Mouse (Mus musculus): ENCODE measurements at regions not wholly inside any gene's neighbourhood (a gene's known extent, or its start where the extent isn't known, plus 50 kb on each side); places are given as distances from the start of the nearest gene placed in this dataset.

DNA sequence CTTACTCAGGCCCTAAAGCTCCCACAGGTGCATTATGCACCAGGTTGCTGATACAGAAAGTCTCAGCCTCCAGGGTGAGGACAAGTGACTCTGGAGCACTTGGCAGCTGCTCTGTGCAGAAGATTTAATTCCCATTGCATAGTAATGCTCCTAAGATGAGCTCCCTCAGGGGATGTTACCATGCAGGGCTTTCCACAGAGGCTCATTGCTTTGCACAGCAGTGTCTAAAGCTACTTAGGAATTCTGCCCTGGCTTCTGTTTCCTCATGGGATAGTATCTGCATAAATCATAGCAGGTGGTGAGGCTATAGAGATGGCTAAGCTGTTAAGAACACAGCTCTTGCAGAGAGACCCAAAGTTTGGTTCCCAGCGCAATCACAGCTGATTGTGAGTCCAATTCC is 594.0 kb upstream of the Ddx18 start:
- no peak overlapping the region for H3K4me3 ChIP-seq (ENCODE audit: low read depth, low read length)
- TF ChIP-seq CTCF (IDR thresholded peaks at IDR 0.05), result no peak
- TF ChIP-seq EP300 (IDR thresholded peaks at IDR 0.05), result no peak
- WGBS, result 77% methylated on average over 1 of the region's 1 CpGs
- H3K9ac ChIP-seq (replicated peaks; ENCODE audit: low read depth), result no peak overlapping the region
- no peaks in the 10 kb centered on the region for H3K4me1 ChIP-seq (ENCODE audit: insufficient read depth, low read depth, low read length)
- H3K27ac ChIP-seq (ENCODE audit: low read length), result no peak overlapping the region
- no peaks in the 10 kb centered on the region for H3K36me3 ChIP-seq (ENCODE audit: insufficient read depth, low read length)
- DNase-seq (ENCODE audit: low spot score) (no peak), ATAC-seq (no peak)
- no peak overlapping the region for H3K4me2 ChIP-seq (replicated peaks; ENCODE audit: low read depth, low read length)
- no peaks in the 10 kb centered on the region for H3K9me3 ChIP-seq (ENCODE audit: low read length)
- no peaks in the 10 kb centered on the region for H3K27me3 ChIP-seq (replicated peaks; ENCODE audit: insufficient read depth, low read length)

DNA sequence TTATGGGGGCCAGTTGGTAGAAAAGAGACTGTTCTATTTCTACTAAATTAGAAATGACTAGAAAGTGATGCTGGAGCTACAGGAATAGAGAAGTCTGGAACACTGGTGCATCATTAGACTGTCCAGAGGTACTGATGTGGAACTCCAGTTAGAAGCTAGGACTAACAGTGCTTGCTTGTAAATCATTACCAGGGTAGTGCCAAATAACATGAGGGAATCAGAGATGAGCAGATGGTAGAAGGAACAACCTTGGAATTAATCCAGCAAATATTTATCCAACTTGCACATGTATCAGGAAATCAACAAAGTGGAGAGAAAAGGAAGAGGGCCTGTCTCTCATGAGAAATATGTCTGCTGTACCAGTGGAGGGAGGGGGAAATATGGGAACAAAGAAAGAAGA is 573.6 kb upstream of the Ddx18 start:
- Histone ChIP-seq H3K9me3 (ENCODE audit: low read length) (no peaks in the 10 kb centered on the region), H3K27ac (ENCODE audit: low read length) (no peak overlapping the region), H3K36me3 (ENCODE audit: insufficient read depth, low read length) (no peaks in the 10 kb centered on the region), H3K9ac (replicated peaks; ENCODE audit: low read depth) (no peak overlapping the region), H3K27me3 (replicated peaks; ENCODE audit: insufficient read depth, low read length) (no peaks in the 10 kb centered on the region), H3K4me1 (ENCODE audit: insufficient read depth, low read depth, low read length) (no peaks in the 10 kb centered on the region), H3K4me2 (replicated peaks; ENCODE audit: low read depth, low read length) (no peak overlapping the region), H3K4me3 (ENCODE audit: low read depth, low read length) (no peak overlapping the region)
- ATAC-seq, result no peak
- no peak for DNase-seq (ENCODE audit: low spot score)
- TF ChIP-seq EP300 (IDR thresholded peaks at IDR 0.05) (no peak), CTCF (IDR thresholded peaks at IDR 0.05) (no peak)

DNA sequence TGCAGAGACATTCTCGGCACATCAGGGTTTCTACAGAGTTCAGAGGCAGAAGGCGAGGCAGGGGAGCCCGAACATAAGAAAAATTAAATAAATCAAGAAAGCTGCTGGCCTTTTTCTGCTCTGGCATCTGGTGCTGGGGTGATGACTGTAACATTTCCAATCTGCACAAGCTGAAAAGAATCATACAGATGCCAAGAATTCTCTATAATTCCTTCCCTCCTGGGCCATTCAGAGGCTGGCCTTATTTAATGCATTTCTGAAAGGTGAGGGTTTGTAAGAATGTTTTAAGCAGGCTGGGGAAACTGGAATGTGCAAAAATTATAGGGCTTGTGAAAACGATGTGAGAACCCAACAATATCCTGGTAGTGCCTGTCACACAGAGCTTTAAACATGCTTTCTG is 556.2 kb upstream of the Ddx18 start:
- ATAC-seq, result no peak
- H3K27ac ChIP-seq (ENCODE audit: low read length), result no peak overlapping the region
- no peak for TF ChIP-seq CTCF (IDR thresholded peaks at IDR 0.05)
- TF ChIP-seq EP300 (IDR thresholded peaks at IDR 0.05), result no peak
- H3K4me2 ChIP-seq (replicated peaks; ENCODE audit: low read depth, low read length), result no peak overlapping the region
- H3K27me3 ChIP-seq (replicated peaks; ENCODE audit: insufficient read depth, low read length), result no peaks in the 10 kb centered on the region
- H3K4me1 ChIP-seq (ENCODE audit: insufficient read depth, low read depth, low read length), result no peaks in the 10 kb centered on the region
- H3K9me3 ChIP-seq (ENCODE audit: low read length), result no peaks in the 10 kb centered on the region
- no peaks in the 10 kb centered on the region for H3K36me3 ChIP-seq (ENCODE audit: insufficient read depth, low read length)
- 74% methylated on average over 4 of the region's 4 CpGs for WGBS
- DNase-seq (ENCODE audit: low spot score), result no peak
- H3K9ac ChIP-seq (replicated peaks; ENCODE audit: low read depth), result no peak overlapping the region
- H3K4me3 ChIP-seq (ENCODE audit: low read depth, low read length), result no peak overlapping the region

DNA sequence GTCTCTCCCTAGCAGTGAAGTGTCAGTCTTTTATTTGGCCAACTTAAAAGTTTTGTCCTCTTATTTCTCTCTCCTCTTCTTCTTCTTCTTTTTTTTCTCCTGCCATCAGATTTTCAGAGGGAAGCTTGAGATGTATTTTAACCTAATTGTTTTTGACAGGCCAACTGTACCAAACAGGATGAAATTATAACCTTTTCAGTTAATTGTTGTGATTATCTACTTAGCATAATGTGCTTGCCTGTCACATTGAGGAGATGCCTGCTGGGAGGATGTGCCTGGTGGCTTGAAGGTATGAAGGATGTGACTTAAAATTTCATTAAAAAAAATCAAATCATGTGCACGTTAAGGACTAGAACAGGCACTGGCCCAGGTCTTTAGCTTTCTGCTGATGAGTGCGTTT is 527.9 kb upstream of the Ddx18 start:
- ATAC-seq (no peak), DNase-seq (ENCODE audit: low spot score) (no peak)
- Histone ChIP-seq H3K4me2 (replicated peaks; ENCODE audit: low read depth, low read length) (no peak overlapping the region), H3K4me1 (ENCODE audit: insufficient read depth, low read depth, low read length) (no peaks in the 10 kb centered on the region), H3K36me3 (ENCODE audit: insufficient read depth, low read length) (no peaks in the 10 kb centered on the region), H3K27me3 (replicated peaks; ENCODE audit: insufficient read depth, low read length) (no peaks in the 10 kb centered on the region), H3K27ac (ENCODE audit: low read length) (no peak overlapping the region), H3K4me3 (ENCODE audit: low read depth, low read length) (no peak overlapping the region), H3K9ac (replicated peaks; ENCODE audit: low read depth) (no peak overlapping the region), H3K9me3 (ENCODE audit: low read length) (no peaks in the 10 kb centered on the region)
- WGBS, result 76% methylated on average over 2 of the region's 2 CpGs
- TF ChIP-seq EP300 (IDR thresholded peaks at IDR 0.05) (no peak), CTCF (IDR thresholded peaks at IDR 0.05) (no peak)

DNA sequence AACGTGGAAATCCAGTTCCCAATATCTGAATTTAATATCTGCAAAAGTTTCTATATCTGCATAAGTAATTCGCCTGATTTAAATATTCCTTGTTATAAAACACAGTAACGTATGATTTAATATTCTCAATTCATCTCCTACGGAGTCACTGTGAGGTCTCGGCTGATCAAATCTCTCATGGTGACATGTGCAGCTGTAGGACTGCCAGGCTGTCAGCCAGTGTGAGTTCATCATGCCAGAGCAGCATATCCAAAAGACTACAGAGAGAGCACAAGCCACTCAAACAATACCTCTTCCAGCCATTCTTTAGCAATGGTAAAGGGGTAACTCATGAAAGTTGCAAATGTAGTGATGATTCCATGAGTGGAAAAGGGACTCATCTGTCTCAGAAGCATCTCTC is 514.7 kb upstream of the Ddx18 start:
- ATAC-seq (no peak), DNase-seq (ENCODE audit: low spot score) (no peak)
- Histone ChIP-seq H3K4me1 (ENCODE audit: insufficient read depth, low read depth, low read length) (no peaks in the 10 kb centered on the region), H3K9ac (replicated peaks; ENCODE audit: low read depth) (no peak overlapping the region), H3K36me3 (ENCODE audit: insufficient read depth, low read length) (no peaks in the 10 kb centered on the region), H3K9me3 (ENCODE audit: low read length) (no peaks in the 10 kb centered on the region), H3K27me3 (replicated peaks; ENCODE audit: insufficient read depth, low read length) (no peaks in the 10 kb centered on the region), H3K4me2 (replicated peaks; ENCODE audit: low read depth, low read length) (no peak overlapping the region), H3K27ac (ENCODE audit: low read length) (no peak overlapping the region), H3K4me3 (ENCODE audit: low read depth, low read length) (no peak overlapping the region)
- 77% methylated on average over 5 of the region's 5 CpGs for WGBS
- TF ChIP-seq CTCF (IDR thresholded peaks at IDR 0.05) (no peak), EP300 (IDR thresholded peaks at IDR 0.05) (no peak)

DNA sequence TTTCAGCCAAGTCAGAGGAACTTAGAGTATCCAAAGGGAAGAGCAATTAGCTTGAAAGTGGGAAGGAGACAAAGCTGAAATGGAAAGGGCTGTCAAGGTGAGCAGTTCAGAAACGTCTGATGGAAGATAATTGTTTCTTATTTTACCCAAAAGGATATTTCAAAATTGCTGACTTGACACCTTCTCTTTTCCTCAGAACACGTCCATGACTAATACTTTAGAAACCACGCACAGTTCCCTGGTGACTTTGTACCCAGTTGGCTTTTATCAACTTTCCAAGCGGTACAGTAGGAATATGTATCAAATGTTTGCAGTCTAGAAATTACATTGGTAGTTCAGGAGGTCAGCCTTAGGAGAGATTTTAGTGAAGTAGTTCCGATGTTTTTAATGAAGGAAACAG is 508.3 kb upstream of the Ddx18 start:
- Histone ChIP-seq H3K4me2 (replicated peaks; ENCODE audit: low read depth, low read length) (no peak overlapping the region), H3K27ac (ENCODE audit: low read length) (no peak overlapping the region), H3K4me3 (ENCODE audit: low read depth, low read length) (no peak overlapping the region), H3K9ac (replicated peaks; ENCODE audit: low read depth) (no peak overlapping the region), H3K9me3 (ENCODE audit: low read length) (no peaks in the 10 kb centered on the region), H3K4me1 (ENCODE audit: insufficient read depth, low read depth, low read length) (no peaks in the 10 kb centered on the region), H3K27me3 (replicated peaks; ENCODE audit: insufficient read depth, low read length) (no peaks in the 10 kb centered on the region), H3K36me3 (ENCODE audit: insufficient read depth, low read length) (no peaks in the 10 kb centered on the region)
- TF ChIP-seq CTCF (IDR thresholded peaks at IDR 0.05), result no peak
- no peak for TF ChIP-seq EP300 (IDR thresholded peaks at IDR 0.05)
- WGBS, result 69% methylated on average over 5 of the region's 5 CpGs
- DNase-seq (ENCODE audit: low spot score) (no peak), ATAC-seq (no peak)

DNA sequence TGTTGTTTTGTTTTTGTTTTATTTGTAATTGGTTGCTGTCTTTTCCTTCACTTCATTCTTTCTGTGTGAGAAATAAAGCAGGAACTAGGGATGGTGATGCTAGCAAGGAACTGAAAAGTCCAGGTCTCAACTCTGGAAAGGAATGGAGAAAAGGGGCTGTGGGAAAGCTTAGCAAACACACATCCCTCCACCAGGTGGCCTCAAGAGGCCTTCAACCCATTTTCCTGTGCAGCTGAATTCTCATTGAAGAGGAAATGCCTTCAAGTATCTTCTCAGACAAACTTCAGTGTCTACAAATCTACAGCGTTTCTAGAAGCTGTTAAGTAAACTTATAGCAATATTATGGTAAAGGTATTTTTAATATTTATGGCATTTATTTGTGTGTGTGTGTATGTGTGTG is 487.4 kb upstream of the Ddx18 start:
- DNase-seq (ENCODE audit: low spot score), result no peak
- H3K9me3 ChIP-seq (ENCODE audit: low read length), result no peaks in the 10 kb centered on the region
- TF ChIP-seq CTCF (IDR thresholded peaks at IDR 0.05), result peak; percentile 38
- no peak for TF ChIP-seq EP300 (IDR thresholded peaks at IDR 0.05)
- no peak overlapping the region for H3K9ac ChIP-seq (replicated peaks; ENCODE audit: low read depth)
- H3K4me3 ChIP-seq (ENCODE audit: low read depth, low read length), result no peak overlapping the region
- no peak overlapping the region for H3K27ac ChIP-seq (ENCODE audit: low read length)
- no peaks in the 10 kb centered on the region for H3K36me3 ChIP-seq (ENCODE audit: insufficient read depth, low read length)
- 65% methylated on average over 1 of the region's 1 CpGs for WGBS
- no peaks in the 10 kb centered on the region for H3K27me3 ChIP-seq (replicated peaks; ENCODE audit: insufficient read depth, low read length)
- ATAC-seq, result no peak
- H3K4me1 ChIP-seq (ENCODE audit: insufficient read depth, low read depth, low read length), result no peaks in the 10 kb centered on the region
- no peak overlapping the region for H3K4me2 ChIP-seq (replicated peaks; ENCODE audit: low read depth, low read length)
